Comparison of ENCODE assay signal across 27 mouse cellular contexts in genomic region chr9:80718516-80718915, GRCm38 (mm10).
"Had no signal": no experiment of that assay in that cellular context is flagged by ENCODE, and none has a peak within 500 bp of the region (broad histone marks: within the 10 kb centered on the region; RNA-seq: fewer than 3 reads in every experiment).

No protein-coding gene starts in this region.

- H3K27me3 ChIP-seq: heart, embryonic 13.5 days; heart, embryonic 15.5 days; hindbrain, embryonic 13.5 days; hindbrain, embryonic 15.5 days; kidney, embryonic 15.5 days; limb, embryonic 13.5 days; limb, embryonic 15.5 days; liver, embryonic 12.5 days had no signal

- H3K9ac ChIP-seq: heart, embryonic 13.5 days; heart, embryonic 15.5 days; hindbrain, embryonic 13.5 days; hindbrain, embryonic 15.5 days; kidney, embryonic 15.5 days; limb, embryonic 13.5 days; limb, embryonic 15.5 days; liver, embryonic 12.5 days; liver, embryonic 14.5 days had no signal

- ATAC-seq: hindbrain, postnatal 0 days; intestine, embryonic 16.5 days; liver, embryonic 12.5 days had no signal

- H3K27ac ChIP-seq: heart, adult 2 months; heart, embryonic 13.5 days; heart, embryonic 15.5 days; hindbrain, embryonic 13.5 days; hindbrain, embryonic 15.5 days; hindbrain, postnatal 0 days; kidney, embryonic 15.5 days; kidney, postnatal 0 days; limb, embryonic 13.5 days; limb, embryonic 15.5 days; liver, embryonic 12.5 days; liver, embryonic 14.5 days had no signal

- H3K4me1 ChIP-seq: heart, embryonic 13.5 days; heart, embryonic 15.5 days; hindbrain, embryonic 13.5 days; hindbrain, embryonic 15.5 days; kidney, embryonic 15.5 days; limb, embryonic 13.5 days; limb, embryonic 15.5 days; liver, embryonic 12.5 days had no signal

- DNase-seq: gastrocnemius, postnatal 10 days; gastrocnemius, postnatal 36 days; heart, adult 11 months; heart, adult 2 months; heart, postnatal 14 days; heart, postnatal 36 days; kidney, adult 11 months; kidney, adult 2 months; kidney, adult 9 months; kidney, postnatal 14 days; kidney, postnatal 36 days; layer of hippocampus, adult 9-11 months; layer of hippocampus, postnatal 36 days; left cerebral cortex, postnatal 4 days had no signal

- H3K4me2 ChIP-seq: heart, embryonic 11.5 days; heart, embryonic 13.5 days; heart, embryonic 15.5 days; hindbrain, embryonic 13.5 days; hindbrain, embryonic 15.5 days; kidney, embryonic 15.5 days; limb, embryonic 13.5 days; limb, embryonic 15.5 days; liver, embryonic 12.5 days had no signal

- H3K4me3 ChIP-seq: heart, adult 2 months; heart, embryonic 13.5 days; heart, embryonic 15.5 days; hindbrain, embryonic 13.5 days; hindbrain, embryonic 15.5 days; kidney, embryonic 15.5 days; limb, embryonic 13.5 days; limb, embryonic 15.5 days; liver, embryonic 12.5 days had no signal

- H3K36me3 ChIP-seq: heart, embryonic 13.5 days; heart, embryonic 15.5 days; hindbrain, embryonic 13.5 days; hindbrain, embryonic 15.5 days; kidney, embryonic 15.5 days; limb, embryonic 13.5 days; limb, embryonic 15.5 days; liver, embryonic 12.5 days had no signal

- H3K9me3 ChIP-seq: heart, embryonic 13.5 days; heart, embryonic 15.5 days; hindbrain, embryonic 13.5 days; hindbrain, embryonic 15.5 days; kidney, embryonic 15.5 days; limb, embryonic 13.5 days; limb, embryonic 15.5 days; liver, embryonic 12.5 days had no signal
